Mouse (Mus musculus): ENCODE results near the gene Stard10. TPM values are rescaled to one million over a fixed set of nuclear protein-coding genes. Genes with fewer than 3 reads are reported as not detected.

Gene Stard10
- polyA plus RNA-seq, 1 experiment: 10.9 TPM

DNA sequence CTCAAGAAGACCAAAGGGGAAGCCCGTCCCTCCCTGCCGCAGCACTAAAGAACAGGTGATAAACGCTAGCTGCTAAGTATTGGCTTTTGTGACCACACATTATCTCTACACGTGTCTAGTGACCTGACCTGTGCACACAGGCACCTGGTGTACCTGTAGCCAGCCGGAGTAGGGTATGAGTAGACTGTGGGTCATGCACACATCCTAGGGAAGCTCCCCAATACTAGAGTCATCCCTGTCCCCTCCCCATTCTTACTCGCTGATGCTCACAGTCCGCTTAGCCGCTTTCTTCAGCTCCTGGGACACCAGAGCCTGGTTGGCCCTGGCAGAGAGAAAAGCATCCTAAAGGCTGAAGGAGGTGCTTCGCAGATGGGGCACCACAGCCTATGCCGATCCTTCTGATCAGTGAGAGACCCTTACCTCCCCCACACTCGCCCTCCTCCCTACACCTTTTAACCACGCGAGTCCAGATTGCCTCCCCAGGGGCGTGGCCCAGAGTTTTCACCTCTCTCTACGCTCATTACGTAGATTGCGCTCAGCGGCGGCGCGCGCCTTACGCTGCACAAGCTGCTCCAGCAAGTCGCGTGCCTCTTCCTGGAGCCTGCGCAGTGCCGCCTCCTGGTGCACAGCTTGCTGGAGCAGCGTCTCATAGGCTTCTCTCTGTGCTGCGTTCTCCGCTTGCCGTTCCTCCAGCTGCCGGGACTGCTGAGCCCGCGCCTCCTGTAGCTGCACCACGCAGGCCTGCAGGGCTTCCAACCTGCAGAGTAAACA lies 20.4 kb upstream of the Stard10 start:
- H3K4me3 ChIP-seq (ENCODE audit: insufficient read depth, poor library complexity, severe bottlenecking): no peak overlapping the region

DNA sequence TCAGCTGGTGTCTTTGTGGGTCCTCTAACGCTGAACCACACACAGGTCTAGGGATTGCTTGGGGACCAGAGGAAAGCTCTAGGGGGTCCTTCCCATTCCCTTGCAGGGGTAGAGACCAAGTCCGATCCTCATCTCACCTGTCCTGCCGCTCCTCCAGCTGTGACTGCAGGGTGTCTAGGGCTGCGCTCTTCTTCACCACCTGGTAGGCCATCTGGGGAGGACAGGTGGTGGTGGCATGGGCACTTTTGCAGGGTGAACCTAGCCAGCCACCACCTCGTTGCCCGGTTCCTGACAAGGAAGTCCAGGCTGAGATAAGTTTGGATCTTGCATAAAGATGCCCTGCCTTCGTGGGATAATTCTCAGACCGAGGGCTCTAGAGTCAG lies 19.9 kb upstream of the Stard10 start:
- H3ac ChIP-seq (ENCODE audit: control insufficient read depth, insufficient read length, low read depth): no peak overlapping the region
- H3K27me3 ChIP-seq (ENCODE audit: control insufficient read depth, insufficient read depth, insufficient read length): no peaks in the 10 kb centered on the region
- H3K79me3 ChIP-seq (ENCODE audit: low read depth): peaks cover 13% of the 10 kb centered on the region
- peaks cover 17% of the 10 kb centered on the region for H3K79me2 ChIP-seq (ENCODE audit: control insufficient read depth, insufficient read depth)
- H3K36me3 ChIP-seq (ENCODE audit: control insufficient read depth, insufficient read depth): peaks cover 14% of the 10 kb centered on the region
- TF ChIP-seq MYOG (IDR thresholded peaks at IDR 0.05; ENCODE audit: control insufficient read depth, extremely low read depth, insufficient read length) (no peak), MAX (IDR thresholded peaks at IDR 0.05) (no peak), CTCF (IDR thresholded peaks at IDR 0.05; ENCODE audit: control insufficient read depth, insufficient read depth, insufficient read length) (no peak), FOSL1 (IDR thresholded peaks at IDR 0.05; ENCODE audit: insufficient read depth, low read length, poor library complexity, severe bottlenecking) (no peak), USF1 (IDR thresholded peaks at IDR 0.05; ENCODE audit: low read depth) (no peak), MYOD1 (IDR thresholded peaks at IDR 0.05; ENCODE audit: control insufficient read depth, insufficient read length, low read depth) (no peak), CEBPB (IDR thresholded peaks at IDR 0.05; ENCODE audit: low read depth) (no peak)
- no peak overlapping the region for H3K4me3 ChIP-seq (ENCODE audit: insufficient read depth, poor library complexity, severe bottlenecking)

More for the DNA sequence above, 20.4 kb upstream of the Stard10 start:
- TF ChIP-seq MAX (IDR thresholded peaks at IDR 0.05): no peak
- TF ChIP-seq MYOD1 (IDR thresholded peaks at IDR 0.05; ENCODE audit: control insufficient read depth, insufficient read length, low read depth): no peak
- TF ChIP-seq USF1 (IDR thresholded peaks at IDR 0.05; ENCODE audit: low read depth): no peak
- no peak for TF ChIP-seq MYOG (IDR thresholded peaks at IDR 0.05; ENCODE audit: control insufficient read depth, extremely low read depth, insufficient read length)
- no peak for TF ChIP-seq CTCF (IDR thresholded peaks at IDR 0.05; ENCODE audit: control insufficient read depth, insufficient read depth, insufficient read length)
- TF ChIP-seq FOSL1 (IDR thresholded peaks at IDR 0.05; ENCODE audit: insufficient read depth, low read length, poor library complexity, severe bottlenecking): no peak
- TF ChIP-seq CEBPB (IDR thresholded peaks at IDR 0.05; ENCODE audit: low read depth): no peak
- Histone ChIP-seq H3K79me3 (ENCODE audit: low read depth) (peaks cover 13% of the 10 kb centered on the region), H3K36me3 (ENCODE audit: control insufficient read depth, insufficient read depth) (peaks cover 14% of the 10 kb centered on the region), H3ac (ENCODE audit: control insufficient read depth, insufficient read length, low read depth) (no peak overlapping the region), H3K27me3 (ENCODE audit: control insufficient read depth, insufficient read depth, insufficient read length) (no peaks in the 10 kb centered on the region), H3K79me2 (ENCODE audit: control insufficient read depth, insufficient read depth) (peaks cover 16% of the 10 kb centered on the region)

DNA sequence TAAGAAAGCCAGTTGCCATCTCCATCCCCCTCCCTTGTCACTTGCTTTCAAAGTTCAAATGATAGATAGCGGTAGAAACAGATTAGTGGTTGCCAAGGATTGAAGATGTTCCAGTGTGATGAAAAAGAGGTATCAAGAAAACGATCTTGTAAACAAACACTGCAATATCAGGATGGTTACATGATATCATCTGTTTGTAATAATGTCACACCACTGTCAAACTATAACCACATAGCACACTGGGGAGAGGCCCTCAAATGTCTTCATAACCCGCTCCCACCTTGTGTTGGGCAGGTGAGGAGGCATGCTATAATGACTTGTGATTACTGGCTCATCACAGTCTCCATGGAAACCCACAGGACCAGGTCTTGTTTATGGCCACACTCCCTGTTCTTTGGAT lies 18.5 kb upstream of the Stard10 start:
- Histone ChIP-seq H3K36me3 (ENCODE audit: control insufficient read depth, insufficient read depth) (peaks cover 14% of the 10 kb centered on the region), H3K79me2 (ENCODE audit: control insufficient read depth, insufficient read depth) (peaks cover 17% of the 10 kb centered on the region), H3K79me3 (ENCODE audit: low read depth) (peaks cover 13% of the 10 kb centered on the region), H3K4me3 (ENCODE audit: insufficient read depth, poor library complexity, severe bottlenecking) (no peak overlapping the region), H3ac (ENCODE audit: control insufficient read depth, insufficient read length, low read depth) (no peak overlapping the region), H3K27me3 (ENCODE audit: control insufficient read depth, insufficient read depth, insufficient read length) (no peaks in the 10 kb centered on the region)
- no peak for TF ChIP-seq MYOD1 (IDR thresholded peaks at IDR 0.05; ENCODE audit: control insufficient read depth, insufficient read length, low read depth)
- TF ChIP-seq MAX (IDR thresholded peaks at IDR 0.05): no peak
- TF ChIP-seq CEBPB (IDR thresholded peaks at IDR 0.05; ENCODE audit: low read depth): no peak
- no peak for TF ChIP-seq CTCF (IDR thresholded peaks at IDR 0.05; ENCODE audit: control insufficient read depth, insufficient read depth, insufficient read length)
- TF ChIP-seq USF1 (IDR thresholded peaks at IDR 0.05; ENCODE audit: low read depth): no peak
- TF ChIP-seq FOSL1 (IDR thresholded peaks at IDR 0.05; ENCODE audit: insufficient read depth, low read length, poor library complexity, severe bottlenecking): no peak
- no peak for TF ChIP-seq MYOG (IDR thresholded peaks at IDR 0.05; ENCODE audit: control insufficient read depth, extremely low read depth, insufficient read length)

DNA sequence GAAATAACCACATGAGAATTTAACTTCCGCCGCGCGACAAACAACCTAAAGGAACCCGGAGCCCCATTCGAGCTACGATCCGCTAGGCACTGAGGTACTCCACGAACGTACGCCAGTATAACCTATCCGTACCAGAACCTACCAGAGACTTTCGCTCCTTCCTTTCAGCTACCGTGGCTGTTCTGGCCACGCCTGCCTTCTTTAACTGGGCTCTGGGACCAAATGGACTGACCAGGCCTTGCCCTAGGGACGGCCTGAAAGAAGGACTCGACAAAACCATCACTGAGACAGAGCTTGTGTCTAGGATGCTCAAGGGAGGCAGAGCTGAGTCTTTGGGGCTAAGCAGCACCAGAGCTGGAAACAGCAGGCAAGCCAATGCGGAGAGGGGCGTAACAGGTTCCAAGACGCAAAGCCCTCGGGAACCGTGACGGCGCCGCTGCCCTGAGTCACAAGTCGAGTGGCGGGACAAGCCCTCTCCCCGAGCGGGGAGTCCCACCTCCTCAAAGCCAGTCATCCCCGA lies 15.5 kb upstream of the Stard10 start:
- TF ChIP-seq FOSL1 (IDR thresholded peaks at IDR 0.05; ENCODE audit: insufficient read depth, low read length, poor library complexity, severe bottlenecking) (no peak), USF1 (IDR thresholded peaks at IDR 0.05; ENCODE audit: low read depth) (no peak), MYOG (IDR thresholded peaks at IDR 0.05; ENCODE audit: control insufficient read depth, extremely low read depth, insufficient read length) (no peak), CTCF (IDR thresholded peaks at IDR 0.05; ENCODE audit: control insufficient read depth, insufficient read depth, insufficient read length) (no peak), MAX (IDR thresholded peaks at IDR 0.05) (no peak), MYOD1 (IDR thresholded peaks at IDR 0.05; ENCODE audit: control insufficient read depth, insufficient read length, low read depth) (no peak), CEBPB (IDR thresholded peaks at IDR 0.05; ENCODE audit: low read depth) (no peak)
- H3K79me3 ChIP-seq (ENCODE audit: low read depth): peaks cover 13% of the 10 kb centered on the region
- H3K79me2 ChIP-seq (ENCODE audit: control insufficient read depth, insufficient read depth): peaks cover 17% of the 10 kb centered on the region
- no peaks in the 10 kb centered on the region for H3K27me3 ChIP-seq (ENCODE audit: control insufficient read depth, insufficient read depth, insufficient read length)
- peak overlapping the region; percentile 46 for H3K4me3 ChIP-seq (ENCODE audit: insufficient read depth, poor library complexity, severe bottlenecking)
- peak overlapping the region; percentile 84 for H3ac ChIP-seq (ENCODE audit: control insufficient read depth, insufficient read length, low read depth)
- peaks cover 3% of the 10 kb centered on the region for H3K36me3 ChIP-seq (ENCODE audit: control insufficient read depth, insufficient read depth)

- TF ChIP-seq CEBPB (IDR thresholded peaks at IDR 0.05; ENCODE audit: low read depth) (no peak), CTCF (IDR thresholded peaks at IDR 0.05; ENCODE audit: control insufficient read depth, insufficient read depth, insufficient read length) (peak; percentile 19)
- H3K79me3 ChIP-seq (ENCODE audit: low read depth): peaks cover 13% of the 10 kb centered on the region
- H3K27me3 ChIP-seq (ENCODE audit: control insufficient read depth, insufficient read depth, insufficient read length): no peaks in the 10 kb centered on the region
- H3K79me2 ChIP-seq (ENCODE audit: control insufficient read depth, insufficient read depth): peaks cover 17% of the 10 kb centered on the region
- peak within 1 kb of the TSS; percentile 84 for H3ac ChIP-seq (ENCODE audit: control insufficient read depth, insufficient read length, low read depth)
- H3K4me3 ChIP-seq (ENCODE audit: insufficient read depth, poor library complexity, severe bottlenecking): peak within 1 kb of the TSS; percentile 46
- H3K36me3 ChIP-seq (ENCODE audit: control insufficient read depth, insufficient read depth): peaks cover 3% of the 10 kb centered on the region
These were observed 14.9 kb upstream of the Stard10 start, which contains the start of gene Atg16l2 for GRCm38 (mm10) chr7:101301881-101302456. Gene Atg16l2 (minus strand): TSS chr7:101302251.

Data from C2C12 (cell line).